Mouse (Mus musculus): ENCODE results near the gene Trhr2. TPM values are rescaled to one million over a fixed set of nuclear protein-coding genes. Genes with fewer than 3 reads are reported as not detected.
A peak's percentile ranks its signal among the peaks of the same experiment; 100 is the strongest.

The Trhr2 gene
- total RNA-seq, 1 experiment, result not detected

- DNase-seq (ENCODE audit: low read depth, low spot score), result peak; percentile 69
- Histone ChIP-seq H3K9ac (ENCODE audit: insufficient read depth, low read depth, low read length, poor library complexity, severe bottlenecking) (no peak overlapping the region), H3K4me3 (ENCODE audit: insufficient read depth in 1 of 2, low read depth in 1 of 2, low read length in 2 of 2, poor library complexity in 1 of 2, severe bottlenecking in 1 of 2) (no peak overlapping the region), H3K36me3 (ENCODE audit: control insufficient read depth, insufficient read depth, low read length, poor library complexity, severe bottlenecking) (no peaks in the 10 kb centered on the region), H3K27ac (ENCODE audit: insufficient read depth, low read depth, low read length, poor library complexity, severe bottlenecking) (no peak overlapping the region), H3K9me3 (ENCODE audit: control insufficient read depth, insufficient read depth, low read depth, low read length) (no peaks in the 10 kb centered on the region), H3K4me1 (ENCODE audit: control insufficient read depth in 2 of 2, insufficient read depth in 2 of 2, low read length in 2 of 2, poor library complexity in 1 of 2) (peaks cover 0 to 5% of the 10 kb centered on the region in 2 experiments; a peak in 1 of 4 replicates)
- in situ Hi-C loops (cut with MboI; ENCODE audit: low sequenced_read_pairs in 2 of 2, unreplicated experiment in 2 of 2), result loop anchor here in 1 of 2 experiments (10.0 kb wide), 1 partner anchor 58 kb away; no protein-coding TSS in a partner anchor
- TF ChIP-seq CHD2 (IDR thresholded peaks at IDR 0.05; ENCODE audit: low read depth, low read length) (no peak), MAFK (IDR thresholded peaks at IDR 0.05; ENCODE audit: insufficient read depth, low read depth, low read length) (no peak), HCFC1 (IDR thresholded peaks at IDR 0.05; ENCODE audit: borderline replicate concordance, insufficient read depth, low read length) (peak; percentile 35; the same call in 1 of the 2 replicates), ZC3H11A (IDR thresholded peaks at IDR 0.05; ENCODE audit: borderline replicate concordance, low read depth, low read length) (peak; percentile 85), ZNF384 (IDR thresholded peaks at IDR 0.05; ENCODE audit: low read depth, low read length) (no peak)
Observed at GRCm38 (mm10) chr8:122332753-122333506, 27.6 kb downstream of the Trhr2 start.

- H3K4me3 ChIP-seq (ENCODE audit: insufficient read depth in 1 of 2, low read depth in 1 of 2, low read length in 2 of 2, poor library complexity in 1 of 2, severe bottlenecking in 1 of 2), result no peak overlapping the region
- H3K9me3 ChIP-seq (ENCODE audit: control insufficient read depth, insufficient read depth, low read depth, low read length), result no peaks in the 10 kb centered on the region
- H3K27ac ChIP-seq (ENCODE audit: insufficient read depth, low read depth, low read length, poor library complexity, severe bottlenecking), result no peak overlapping the region
- DNase-seq (ENCODE audit: low read depth, low spot score), result no peak
- H3K4me1 ChIP-seq (ENCODE audit: control insufficient read depth in 2 of 2, insufficient read depth in 2 of 2, low read length in 2 of 2, poor library complexity in 1 of 2), result peaks cover 0 to 5% of the 10 kb centered on the region in 2 experiments; a peak in 1 of 4 replicates
- TF ChIP-seq HCFC1 (IDR thresholded peaks at IDR 0.05; ENCODE audit: borderline replicate concordance, insufficient read depth, low read length), result no peak
- TF ChIP-seq ZC3H11A (IDR thresholded peaks at IDR 0.05; ENCODE audit: borderline replicate concordance, low read depth, low read length), result no peak
- no peak for TF ChIP-seq ZNF384 (IDR thresholded peaks at IDR 0.05; ENCODE audit: low read depth, low read length)
- TF ChIP-seq MAFK (IDR thresholded peaks at IDR 0.05; ENCODE audit: insufficient read depth, low read depth, low read length), result no peak
- TF ChIP-seq CHD2 (IDR thresholded peaks at IDR 0.05; ENCODE audit: low read depth, low read length), result no peak
- no peaks in the 10 kb centered on the region for H3K36me3 ChIP-seq (ENCODE audit: control insufficient read depth, insufficient read depth, low read length, poor library complexity, severe bottlenecking)
- no peak overlapping the region for H3K9ac ChIP-seq (ENCODE audit: insufficient read depth, low read depth, low read length, poor library complexity, severe bottlenecking)
- in situ Hi-C loops (cut with MboI; ENCODE audit: low sequenced_read_pairs in 2 of 2, unreplicated experiment in 2 of 2), result loop anchor here in 1 of 2 experiments (10.0 kb wide), 1 partner anchor 56 kb away; no protein-coding TSS in a partner anchor
Observed at GRCm38 (mm10) chr8:122331134-122331523, 29.4 kb downstream of the Trhr2 start.

DNA sequence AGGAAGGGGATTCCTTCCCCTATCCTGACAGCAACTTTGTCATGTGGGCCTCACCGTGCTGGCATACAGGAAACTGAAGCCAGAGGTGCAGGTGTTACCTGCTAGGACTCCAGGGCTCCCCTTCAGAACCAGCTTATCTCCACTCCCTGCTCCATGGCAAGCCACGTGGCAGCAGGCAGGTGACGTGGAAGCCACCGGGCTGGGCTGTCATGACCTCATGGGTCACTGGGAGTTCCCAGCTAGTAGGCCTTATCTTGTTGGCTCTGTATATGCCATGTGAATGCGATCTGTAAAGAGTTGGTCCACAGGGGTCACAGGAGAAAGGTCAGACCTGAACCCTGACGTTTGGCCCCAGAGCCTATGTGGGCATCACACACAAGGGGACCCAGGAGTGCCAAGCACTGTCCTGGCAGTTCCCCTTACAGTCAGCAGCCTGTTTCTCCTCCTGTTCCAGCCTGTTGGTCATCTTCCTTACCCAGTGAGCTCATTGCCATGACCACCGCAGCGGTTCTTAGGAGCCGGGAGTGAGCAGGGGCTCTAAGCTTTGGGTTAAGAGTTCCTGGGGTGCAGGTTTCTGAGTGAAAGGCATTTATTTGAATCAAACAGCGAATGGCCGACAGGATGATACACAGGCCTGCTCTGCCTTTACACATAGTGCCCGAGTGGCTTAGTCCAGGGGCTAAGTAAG lies 30.0 kb downstream of the Trhr2 start:
- Histone ChIP-seq H3K9me3 (ENCODE audit: control insufficient read depth, insufficient read depth, low read depth, low read length) (no peaks in the 10 kb centered on the region), H3K4me1 (ENCODE audit: control insufficient read depth in 2 of 2, insufficient read depth in 2 of 2, low read length in 2 of 2, poor library complexity in 1 of 2) (peaks cover 0 to 5% of the 10 kb centered on the region in 2 experiments; a peak in 1 of 4 replicates), H3K9ac (ENCODE audit: insufficient read depth, low read depth, low read length, poor library complexity, severe bottlenecking) (no peak overlapping the region), H3K36me3 (ENCODE audit: control insufficient read depth, insufficient read depth, low read length, poor library complexity, severe bottlenecking) (no peaks in the 10 kb centered on the region), H3K4me3 (ENCODE audit: insufficient read depth in 1 of 2, low read depth in 1 of 2, low read length in 2 of 2, poor library complexity in 1 of 2, severe bottlenecking in 1 of 2) (no peak overlapping the region), H3K27ac (ENCODE audit: insufficient read depth, low read depth, low read length, poor library complexity, severe bottlenecking) (no peak overlapping the region)
- DNase-seq (ENCODE audit: low read depth, low spot score), result no peak
- TF ChIP-seq ZNF384 (IDR thresholded peaks at IDR 0.05; ENCODE audit: low read depth, low read length) (no peak), CHD2 (IDR thresholded peaks at IDR 0.05; ENCODE audit: low read depth, low read length) (no peak), MAFK (IDR thresholded peaks at IDR 0.05; ENCODE audit: insufficient read depth, low read depth, low read length) (no peak), ZC3H11A (IDR thresholded peaks at IDR 0.05; ENCODE audit: borderline replicate concordance, low read depth, low read length) (no peak), HCFC1 (IDR thresholded peaks at IDR 0.05; ENCODE audit: borderline replicate concordance, insufficient read depth, low read length) (no peak)
- in situ Hi-C loops (cut with MboI; ENCODE audit: low sequenced_read_pairs in 2 of 2, unreplicated experiment in 2 of 2), result loop anchor here in 1 of 2 experiments (10.0 kb wide), 1 partner anchor 56 kb away; no protein-coding TSS in a partner anchor

DNA sequence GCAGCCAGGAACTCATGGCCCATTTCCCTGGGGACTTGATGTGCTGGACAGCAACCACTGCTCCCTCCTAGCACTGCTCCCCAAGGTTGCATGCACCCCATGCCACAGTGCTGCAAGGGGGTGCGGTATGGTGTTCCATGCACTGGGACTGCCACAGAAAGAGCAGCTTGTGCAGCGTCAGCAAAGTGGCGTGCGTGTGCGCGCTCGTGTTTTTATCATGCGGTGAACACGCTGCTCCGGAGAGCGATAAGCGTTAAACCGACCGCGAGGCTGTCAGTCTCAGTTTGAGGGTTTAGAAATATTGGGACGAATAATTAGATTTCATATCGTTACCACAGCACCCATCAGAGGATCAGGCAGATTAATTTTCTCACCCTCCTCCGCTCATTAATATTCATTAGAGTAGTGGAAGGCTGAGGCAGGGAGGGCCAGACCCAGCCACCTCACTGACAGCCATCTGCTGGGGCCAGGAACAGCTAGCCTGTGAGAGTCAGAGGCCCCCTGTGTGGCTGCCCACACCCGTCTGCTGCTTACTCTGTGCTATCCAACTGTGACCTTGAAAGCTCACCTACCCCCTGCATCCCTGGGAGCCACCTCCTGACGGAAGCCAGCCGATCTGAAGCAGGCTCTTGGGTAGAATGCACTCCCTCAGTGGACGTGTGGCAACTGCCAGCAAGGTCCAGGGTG lies 30.9 kb downstream of the Trhr2 start:
- TF ChIP-seq CHD2 (IDR thresholded peaks at IDR 0.05; ENCODE audit: low read depth, low read length) (no peak), MAFK (IDR thresholded peaks at IDR 0.05; ENCODE audit: insufficient read depth, low read depth, low read length) (no peak), ZNF384 (IDR thresholded peaks at IDR 0.05; ENCODE audit: low read depth, low read length) (no peak), ZC3H11A (IDR thresholded peaks at IDR 0.05; ENCODE audit: borderline replicate concordance, low read depth, low read length) (no peak), HCFC1 (IDR thresholded peaks at IDR 0.05; ENCODE audit: borderline replicate concordance, insufficient read depth, low read length) (no peak)
- no peak for DNase-seq (ENCODE audit: low read depth, low spot score)
- in situ Hi-C loops (cut with MboI; ENCODE audit: low sequenced_read_pairs in 2 of 2, unreplicated experiment in 2 of 2), result loop anchor here in 1 of 2 experiments (10.0 kb wide), 1 partner anchor 55 kb away; no protein-coding TSS in a partner anchor
- no peaks in the 10 kb centered on the region for H3K9me3 ChIP-seq (ENCODE audit: control insufficient read depth, insufficient read depth, low read depth, low read length)
- H3K4me1 ChIP-seq (ENCODE audit: control insufficient read depth in 2 of 2, insufficient read depth in 2 of 2, low read length in 2 of 2, poor library complexity in 1 of 2), result peaks cover 0 to 5% of the 10 kb centered on the region in 2 experiments; a peak in 2 of 4 replicates
- no peaks in the 10 kb centered on the region for H3K36me3 ChIP-seq (ENCODE audit: control insufficient read depth, insufficient read depth, low read length, poor library complexity, severe bottlenecking)
- H3K4me3 ChIP-seq (ENCODE audit: insufficient read depth in 1 of 2, low read depth in 1 of 2, low read length in 2 of 2, poor library complexity in 1 of 2, severe bottlenecking in 1 of 2), result no peak overlapping the region
- H3K9ac ChIP-seq (ENCODE audit: insufficient read depth, low read depth, low read length, poor library complexity, severe bottlenecking), result no peak overlapping the region
- H3K27ac ChIP-seq (ENCODE audit: insufficient read depth, low read depth, low read length, poor library complexity, severe bottlenecking), result no peak overlapping the region

Measured in ES-E14 (cell line).